Mouse (Mus musculus) CH12.LX (cell line): ENCODE measurements around the gene Pld2. TPM values are rescaled to one million over a fixed set of nuclear protein-coding genes. Genes with fewer than 3 reads are reported as not detected.

Source experiments
- DNase-seq: peaks from one replicate; pipeline ENCODE4 v3.0.0-alpha.2; 2013; ENCODE audit errors: extremely low read depth
- H3K27ac ChIP-seq: 2 replicates; pipeline ENCODE4 v1.5.1; 2012; ENCODE audit warnings: low read depth, mild to moderate bottlenecking, control low read depth, moderate library complexity; ENCODE audit not compliant: insufficient read depth
- H3K27me3 ChIP-seq: replicated peaks from 2 replicates; pipeline ENCODE3; 2012; ENCODE audit warnings: inconsistent platforms
- H3K36me3 ChIP-seq, 2 experiments: replicated peaks in 1 of 2; 2 replicates each; pipeline versions ENCODE3 to v1.6.1; 2012; ENCODE audit warnings: inconsistent platforms in 1 of 2, low read length in 1 of 2, mild to moderate bottlenecking in 1 of 2, mixed read lengths in 1 of 2, moderate library complexity in 1 of 2; ENCODE audit not compliant: control insufficient read depth in 1 of 2, insufficient read depth in 1 of 2
- H3K4me1 ChIP-seq, 2 experiments: 2 replicates each; pipeline ENCODE4 v1.6.1; 2012; ENCODE audit warnings: inconsistent platforms in 1 of 2, moderate library complexity in 1 of 2; ENCODE audit not compliant: insufficient read depth in 2 of 2, control insufficient read depth in 1 of 2
- H3K4me2 ChIP-seq: 2 replicates; pipeline ENCODE4 v1.6.1; 2012; ENCODE audit warnings: low read depth, mild to moderate bottlenecking, control low read depth; ENCODE audit not compliant: poor library complexity, insufficient read depth, severe bottlenecking
- H3K4me3 ChIP-seq, 3 experiments: fragments of 150-350 bp in 1 of 3; sonication (generic) in 1 of 3; replicated peaks in 1 of 3; 2 replicates each; pipeline versions ENCODE3 to v1.5.1; 2011 to 2012; ENCODE audit warnings: low read depth in 2 of 3, low read length in 2 of 3, mild to moderate bottlenecking in 2 of 3, moderate library complexity in 2 of 3, control low read depth in 1 of 3, improper control_type of control experiment in 1 of 3, inconsistent platforms in 1 of 3, mixed read lengths in 1 of 3; ENCODE audit not compliant: poor library complexity in 1 of 3
- H3K79me2 ChIP-seq: replicated peaks from 2 replicates; pipeline ENCODE4 v1.6.1; 2012; ENCODE audit warnings: mild to moderate bottlenecking, moderate library complexity; ENCODE audit not compliant: control insufficient read depth, poor library complexity, insufficient read depth, severe bottlenecking; ENCODE audit errors: extremely low read depth
- H3K9ac ChIP-seq: 2 replicates; pipeline ENCODE4 v1.6.1; 2012; ENCODE audit warnings: low read depth, mild to moderate bottlenecking, control low read depth, moderate library complexity; ENCODE audit not compliant: insufficient read depth
- H3K9me3 ChIP-seq: replicated peaks from 2 replicates; pipeline ENCODE3; 2012; ENCODE audit warnings: low read length, inconsistent platforms, mixed read lengths
- BHLHE40 ChIP-seq: IDR thresholded peaks from 2 replicates; pipeline ENCODE4 v1.6.1; 2011; ENCODE audit warnings: mild to moderate bottlenecking, low read depth, low read length, improper control_type of control experiment
- CHD1 ChIP-seq: IDR thresholded peaks from 2 replicates; pipeline ENCODE4 v1.6.1; 2012; ENCODE audit warnings: low read depth, low read length, improper control_type of control experiment, inconsistent platforms
- CTCF ChIP-seq, 2 experiments: IDR thresholded peaks in 1 of 2; conservative IDR thresholded peaks in 1 of 2; 2 replicates each; pipeline ENCODE4 v1.5.1; 2011 to 2012; ENCODE audit warnings: low read depth in 2 of 2, low read length in 2 of 2, improper control_type of control experiment in 1 of 2, inconsistent platforms in 1 of 2, mild to moderate bottlenecking in 1 of 2, moderate library complexity in 1 of 2
- EP300 ChIP-seq: IDR thresholded peaks from 2 replicates; pipeline ENCODE4 v1.6.1; 2011; ENCODE audit warnings: low read length, improper control_type of control experiment
- ETS1 ChIP-seq: conservative IDR thresholded peaks from 2 replicates; pipeline ENCODE4 v1.6.1; 2012; ENCODE audit warnings: low read depth, mild to moderate bottlenecking, inconsistent platforms, low read length, improper control_type of control experiment, moderate library complexity
- HCFC1 ChIP-seq: IDR thresholded peaks from 2 replicates; pipeline ENCODE4 v1.6.1; 2012; ENCODE audit warnings: low read depth, mild to moderate bottlenecking, inconsistent platforms, low read length, improper control_type of control experiment
- JUND ChIP-seq: conservative IDR thresholded peaks from 2 replicates; pipeline ENCODE4 v1.6.1; 2011; ENCODE audit warnings: low read depth, low read length, improper control_type of control experiment
- MAFK ChIP-seq: IDR thresholded peaks from 2 replicates; pipeline ENCODE4 v1.6.1; 2011; ENCODE audit warnings: low read length, improper control_type of control experiment; ENCODE audit not compliant: insufficient replicate concordance
- MAX ChIP-seq: IDR thresholded peaks from 2 replicates; pipeline ENCODE4 v1.6.1; 2011; ENCODE audit warnings: low read length, improper control_type of control experiment
- MEF2A ChIP-seq: IDR thresholded peaks from 2 replicates; pipeline ENCODE4 v1.6.1; 2014; ENCODE audit warnings: low read depth, mild to moderate bottlenecking, inconsistent platforms, low read length, improper control_type of control experiment, borderline replicate concordance
- MXI1 ChIP-seq: IDR thresholded peaks from 2 replicates; pipeline ENCODE4 v1.6.1; 2011; ENCODE audit warnings: mild to moderate bottlenecking, low read depth, low read length, improper control_type of control experiment
- MYC ChIP-seq: IDR thresholded peaks from 2 replicates; pipeline ENCODE4 v1.6.1; 2011; ENCODE audit warnings: low read depth, mild to moderate bottlenecking, improper control_type of control experiment, low read length
- NRF1 ChIP-seq: IDR thresholded peaks from 2 replicates; pipeline ENCODE4 v1.6.1; 2014; ENCODE audit warnings: low read depth, mild to moderate bottlenecking, inconsistent platforms, low read length, improper control_type of control experiment, moderate library complexity
- PAX5 ChIP-seq: IDR thresholded peaks from 2 replicates; pipeline ENCODE4 v1.6.1; 2012; ENCODE audit warnings: low read length, inconsistent platforms, mixed read lengths
- POLR2A ChIP-seq: IDR thresholded peaks from 2 replicates; pipeline ENCODE4 v1.6.1; 2011; ENCODE audit warnings: low read depth, mild to moderate bottlenecking, improper control_type of control experiment, low read length
- RCOR1 ChIP-seq: conservative IDR thresholded peaks from 2 replicates; pipeline ENCODE4 v1.6.1; 2012; ENCODE audit warnings: low read depth, mild to moderate bottlenecking, inconsistent platforms, low read length, improper control_type of control experiment
- SMC3 ChIP-seq: IDR thresholded peaks from 2 replicates; pipeline ENCODE4 v1.6.1; 2011; ENCODE audit warnings: low read depth, low read length, improper control_type of control experiment
- TCF12 ChIP-seq: IDR thresholded peaks from 2 replicates; pipeline ENCODE4 v1.6.1; 2014; ENCODE audit warnings: low read depth, mild to moderate bottlenecking, inconsistent platforms, low read length, improper control_type of control experiment
- UBTF ChIP-seq: IDR thresholded peaks from 2 replicates; pipeline ENCODE4 v1.6.1; 2012; ENCODE audit warnings: low read depth, mild to moderate bottlenecking, inconsistent platforms, low read length, improper control_type of control experiment, moderate library complexity
- USF1 ChIP-seq: IDR thresholded peaks from 2 replicates; pipeline ENCODE4 v1.6.1; 2014; ENCODE audit warnings: low read depth, mild to moderate bottlenecking, inconsistent platforms, low read length, improper control_type of control experiment
- ZC3H11A ChIP-seq: IDR thresholded peaks from 2 replicates; pipeline ENCODE4 v1.6.1; 2012; ENCODE audit warnings: low read depth, mild to moderate bottlenecking, inconsistent platforms, low read length, improper control_type of control experiment
- ZNF384 ChIP-seq: IDR thresholded peaks from 2 replicates; pipeline ENCODE4 v1.6.1; 2012; ENCODE audit warnings: low read depth, low read length, improper control_type of control experiment, inconsistent platforms
- dilution Hi-C: fragments of 300-500 bp; cut with MboI; formaldehyde crosslinking; loops from 2 replicates; pipeline ENCODE4 v1.14.3; 2020; ENCODE audit warnings: low sequenced_read_pairs; ENCODE audit not compliant: extremely low pct_unique_long_range_greater_than_20kb, extremely low pct_ligation_motif_present
- in situ Hi-C: fragments of 300-500 bp; cut with MboI; formaldehyde crosslinking; loops from 3 replicates; pipeline ENCODE4 v1.14.3; 2019; ENCODE audit warnings: low sequenced_read_pairs, low pct_ligation_motif_present, low pct_unique_long_range_greater_than_20kb, mixed read lengths
- polyA plus RNA-seq: library from polyadenylated mRNA; unstranded; fragments of >175 nt; gene quantifications from 2 replicates; pipeline ENCODE4 v1.2.1, GENCODE M21; 2012; ENCODE audit warnings: low read depth; ENCODE audit not compliant: insufficient read length
- total RNA-seq, 2 experiments: library from RNA; depleted of rRNA; stranded (reverse); fragments of 300-350 nt in 1 of 2; fragments of >200 nt in 1 of 2; gene quantifications; 2 replicates each; pipeline ENCODE4 v1.2.3; 2012 to 2014

The Pld2 gene
- total and polyA plus RNA-seq, 3 experiments: 3.4 to 6.7 (median 4.8) TPM

- in situ Hi-C loops: no loop called here
- Histone ChIP-seq H3K9ac (peak overlapping the region; percentile 56), H3K27ac (peak overlapping the region; percentile 79)
Observed at GRCm38 (mm10) chr11:70513520-70513919, 26.3 kb upstream of the Pld2 start.

GRCm38 (mm10) chr11:70514288-70514687 lies 25.6 kb upstream of the Pld2 start, which contains the start of gene Vmo1:
TSS of gene Vmo1 (minus strand) at chr11:70514616.
- Histone ChIP-seq H3K4me3 (peak within 1 kb of the TSS in 2 of 3 experiments; percentile 4 to 22), H3K79me2 (no peaks in the 10 kb centered on the region), H3K27me3 (no peaks in the 10 kb centered on the region), H3K4me2 (peak within 1 kb of the TSS; percentile 70), H3K4me1 (peaks cover 20 to 57% of the 10 kb centered on the region in 2 experiments), H3K36me3 (no peaks in the 10 kb centered on the region), H3K9me3 (no peaks in the 10 kb centered on the region), H3K27ac (peak within 1 kb of the TSS; percentile 79), H3K9ac (peak within 1 kb of the TSS; percentile 56)
- TF ChIP-seq ZC3H11A (no peak), CTCF (conservative IDR thresholded peaks at IDR 0.05 in 1 of 2, IDR thresholded peaks at IDR 0.05 in 1 of 2; ENCODE audit: low read depth in 2 of 2, low read length in 2 of 2) (0 out of 4 replicates have a peak, but pooled peaks of 1 of the 2 experiments have one; percentile 19)
- in situ Hi-C loops (no loop called here), dilution Hi-C loops (no loop called here)
- no peak for DNase-seq

More at GRCm38 (mm10) chr11:70513520-70513919, 26.3 kb upstream of the Pld2 start:
- no peaks in the 10 kb centered on the region for H3K27me3 ChIP-seq
- peak overlapping the region; percentile 4 to 22 (median 22) for H3K4me3 ChIP-seq
- H3K79me2 ChIP-seq: no peaks in the 10 kb centered on the region
- DNase-seq: peak; percentile 85
- H3K36me3 ChIP-seq: no peaks in the 10 kb centered on the region
- TF ChIP-seq USF1 (no peak), MYC (0 out of 2 replicates have a peak, but pooled peaks have one; percentile 44), CTCF (conservative IDR thresholded peaks at IDR 0.05 in 1 of 2, IDR thresholded peaks at IDR 0.05 in 1 of 2; ENCODE audit: low read depth in 2 of 2, low read length in 2 of 2) (peak in 1 of 2 experiments; percentile 39; a peak in 2 of 4 replicates), EP300 (no peak; the same call in 1 of the 2 replicates), MAX (peak; percentile 50; the same call in 1 of the 2 replicates), BHLHE40 (peak; percentile 70), NRF1 (0 out of 2 replicates have a peak, but pooled peaks have one; percentile 10), JUND (no peak), HCFC1 (no peak; the same call in 1 of the 2 replicates), MXI1 (0 out of 2 replicates have a peak, but pooled peaks have one; percentile 29), POLR2A (peak; percentile 46; the same call in 1 of the 2 replicates), CHD1 (0 out of 2 replicates have a peak, but pooled peaks have one; percentile 2), ETS1 (peak; percentile 89)
- H3K4me2 ChIP-seq: peak overlapping the region; percentile 70
- peaks cover 20 to 62% of the 10 kb centered on the region in 2 experiments for H3K4me1 ChIP-seq
- no peaks in the 10 kb centered on the region for H3K9me3 ChIP-seq
- dilution Hi-C loops: no loop called here

DNA sequence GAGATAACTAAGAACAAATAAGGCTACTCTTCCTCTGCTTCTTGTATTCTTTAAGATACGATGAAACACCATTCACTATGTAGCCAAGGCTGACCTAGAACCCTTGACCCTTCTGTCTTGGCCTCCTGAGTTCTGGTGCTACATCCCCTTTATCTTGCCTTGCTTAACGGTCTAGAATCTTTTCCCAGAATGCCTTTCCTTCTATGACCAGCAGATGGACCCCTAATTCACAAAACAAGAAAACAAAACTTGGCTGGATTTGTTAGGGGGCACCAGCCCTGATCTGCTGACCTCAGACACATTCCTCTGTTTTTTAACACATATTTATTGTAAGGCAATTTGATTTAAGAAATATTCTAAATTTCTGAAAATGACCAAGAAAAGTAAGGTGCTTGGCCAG lies 23.5 kb upstream of the Pld2 start:
- no peak overlapping the region for H3K4me3 ChIP-seq
- no peak overlapping the region for H3K4me2 ChIP-seq
- H3K9ac ChIP-seq: no peak overlapping the region
- no peaks in the 10 kb centered on the region for H3K9me3 ChIP-seq
- dilution Hi-C loops: no loop called here
- no peaks in the 10 kb centered on the region for H3K27me3 ChIP-seq
- H3K36me3 ChIP-seq: no peaks in the 10 kb centered on the region
- peak; percentile 77 for DNase-seq
- H3K27ac ChIP-seq: no peak overlapping the region
- H3K79me2 ChIP-seq: no peaks in the 10 kb centered on the region
- H3K4me1 ChIP-seq: peaks cover 15 to 42% of the 10 kb centered on the region in 2 experiments
- in situ Hi-C loops: loop anchor here (5.0 kb wide), 2 partner anchors 91 to 246 kb away; partner anchors contain the start of gene Zfp3
- TF ChIP-seq JUND: peak; percentile 50; the same call in 1 of the 2 replicates
- TF ChIP-seq UBTF: no peak
- no peak for TF ChIP-seq PAX5
- TF ChIP-seq TCF12: peak; percentile 51; the same call in 1 of the 2 replicates
- TF ChIP-seq MXI1: no peak
- peak; percentile 85 to 98 for TF ChIP-seq CTCF (conservative IDR thresholded peaks at IDR 0.05 in 1 of 2, IDR thresholded peaks at IDR 0.05 in 1 of 2; ENCODE audit: low read depth in 2 of 2, low read length in 2 of 2)
- no peak for TF ChIP-seq ETS1
- no peak; the same call in 1 of the 2 replicates for TF ChIP-seq HCFC1
- TF ChIP-seq NRF1: peak; percentile 27; the same call in 1 of the 2 replicates
- peak; percentile 96 for TF ChIP-seq ZC3H11A
- peak; percentile 98 for TF ChIP-seq SMC3
- TF ChIP-seq MAFK: peak; percentile 73
- TF ChIP-seq MEF2A: no peak; the same call in 1 of the 2 replicates
- TF ChIP-seq MAX: no peak
- no peak for TF ChIP-seq CHD1
- 0 out of 2 replicates have a peak, but pooled peaks have one; percentile 48 for TF ChIP-seq ZNF384
- no peak for TF ChIP-seq EP300
- 0 out of 2 replicates have a peak, but pooled peaks have one; percentile 26 for TF ChIP-seq RCOR1
